Mouse (Mus musculus) brain, embryonic 14.5 days (tissue): ENCODE measurements around the gene Gfi1b.

ENCODE experiments used
- CTCF ChIP-seq: fragments of 200-500 bp; IDR thresholded peaks from 2 replicates; pipeline ENCODE4 v1.5.1; 2012; ENCODE audit warnings: inconsistent platforms, mild to moderate bottlenecking, moderate library complexity, borderline replicate concordance; ENCODE audit not compliant: insufficient read depth, insufficient read length; ENCODE audit errors: extremely low read depth
- POLR2A ChIP-seq: fragments of 200-500 bp; IDR thresholded peaks from 2 replicates; pipeline ENCODE4 v1.6.1; 2012; ENCODE audit warnings: mild to moderate bottlenecking, inconsistent platforms, borderline replicate concordance; ENCODE audit not compliant: poor library complexity, insufficient read depth, insufficient read length, severe bottlenecking; ENCODE audit errors: extremely low read depth

GRCm38 (mm10) chr2:28576815-28577214 lies 45.0 kb downstream of the Gfi1b start:
- no peak for TF ChIP-seq POLR2A
- no peak for TF ChIP-seq CTCF
